Mouse (Mus musculus) liver, adult 2 months (tissue): ENCODE data around the gene Scgb2b27.
"Not testable (repeated sequence)": the region's sequence is repeated elsewhere in the genome, so short reads cannot be mapped to it uniquely, and the experiment has no call there.

Source experiments
- CTCF ChIP-seq: fragments of 200-500 bp; IDR thresholded peaks from 2 replicates; pipeline ENCODE4 v1.5.1; 2011; ENCODE audit warnings: low read depth, low read length, control low read depth
- POLR2A ChIP-seq: fragments of 200-500 bp; IDR thresholded peaks from 2 replicates; pipeline ENCODE4 v1.6.1; 2011; ENCODE audit warnings: low read length, control low read depth; ENCODE audit not compliant: insufficient read depth; ENCODE audit errors: extremely low read depth

DNA sequence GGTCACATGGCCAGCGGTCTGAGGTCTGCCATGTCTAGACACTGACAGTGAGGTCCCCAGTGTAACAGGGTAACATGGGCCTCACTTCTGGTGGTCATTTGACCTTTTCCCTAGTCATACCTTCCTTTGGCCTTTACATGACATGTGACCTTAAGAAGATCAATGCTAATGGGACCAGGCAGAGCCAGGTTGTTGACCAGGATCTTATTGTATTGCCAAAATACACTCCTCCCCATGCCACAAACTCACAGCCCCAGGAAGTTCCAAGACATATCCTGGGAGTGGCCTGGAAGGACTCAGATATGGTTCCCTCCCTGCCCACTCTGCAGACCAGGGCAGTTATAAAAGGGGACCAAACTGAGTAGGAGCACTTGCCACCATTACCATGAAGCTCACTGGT lies 7.4 kb upstream of the Scgb2b27 start, which contains the start of gene Scgb1b27:
- TF ChIP-seq CTCF, POLR2A: not testable (repeated sequence)
